Comparison of ENCODE assay signal across 11 mouse cellular contexts in genomic region chrX:103274325-103274724, GRCm38 (mm10). TPM values are rescaled to one million over a fixed set of nuclear protein-coding genes. Genes with fewer than 3 reads are reported as not detected.
DNase-seq lines count a peak whose midpoint lies in the region; ATAC-seq lines count a peak whose summit lies in the region.
"Had no signal": no experiment of that assay in that cellular context is flagged by ENCODE, and none has a peak within 500 bp of the region (broad histone marks: within the 10 kb centered on the region; RNA-seq: fewer than 3 reads in every experiment).

No protein-coding gene starts in this region.

- DNase-seq in adrenal gland, postnatal 10 days, result peak; percentile 35
- DNase-seq in adrenal gland, postnatal 4 days (ENCODE audit: low spot score in 2 of 2), result no peak
- DNase-seq in kidney, adult 18-20 months, result peak; percentile 7
- DNase-seq in thymus, postnatal 4 days, result peak; percentile 15
- no peak for DNase-seq in thymus, adult 18-20 months
- DNase-seq in splenic B cell, adult 2 months (ENCODE audit: low read depth, low spot score), result peak; percentile 26
- DNase-seq: cerebellum, adult 11 months had no signal

- no peak for ATAC-seq in kidney, embryonic 15.5 days (replicated peaks; ENCODE audit: low FRiP score)
- no peak for ATAC-seq in erythroid progenitor cell, adult 5-6 weeks (replicated peaks; ENCODE audit: low FRiP score, poor library complexity, severe bottlenecking)

- peaks cover 5% of the 10 kb centered on the region; the same call in 1 of the 2 replicates for H3K27me3 ChIP-seq in kidney, embryonic 15.5 days
- H3K27me3 ChIP-seq in splenic B cell, adult 2 months (ENCODE audit: control insufficient read depth, insufficient read depth, low read length, poor library complexity, severe bottlenecking), result no peaks in the 10 kb centered on the region

- H3K9ac ChIP-seq in kidney, embryonic 15.5 days, result no peak overlapping the region
- H3K9ac ChIP-seq: liver, embryonic 14.5 days; neural tube, embryonic 13.5 days had no signal

- no peak overlapping the region for H3K27ac ChIP-seq in kidney, embryonic 15.5 days
- H3K27ac ChIP-seq: liver, embryonic 14.5 days; neural tube, embryonic 13.5 days had no signal

- H3K36me3 ChIP-seq in kidney, embryonic 15.5 days, result no peaks in the 10 kb centered on the region
- no peaks in the 10 kb centered on the region for H3K36me3 ChIP-seq in splenic B cell, adult 2 months (ENCODE audit: control insufficient read depth, insufficient read depth, low read length, poor library complexity, severe bottlenecking)
- H3K36me3 ChIP-seq: neural tube, embryonic 13.5 days had no signal

- 82% methylated on average over 4 of the region's 5 CpGs for WGBS in kidney, embryonic 15.5 days

- H3K9me3 ChIP-seq in kidney, embryonic 15.5 days (replicated peaks), result no peaks in the 10 kb centered on the region
- H3K9me3 ChIP-seq: neural tube, embryonic 13.5 days had no signal

- no peak overlapping the region for H3K4me3 ChIP-seq in kidney, embryonic 15.5 days (replicated peaks)
- H3K4me3 ChIP-seq: neural tube, embryonic 13.5 days had no signal

- no peaks in the 10 kb centered on the region for H3K4me1 ChIP-seq in kidney, embryonic 15.5 days
- H3K4me1 ChIP-seq: neural tube, embryonic 13.5 days had no signal

- H3K4me2 ChIP-seq in kidney, embryonic 15.5 days, result no peak overlapping the region
- H3K4me2 ChIP-seq: neural tube, embryonic 13.5 days had no signal

RNA-seq across cellular contexts. Expression of gene Cdx4, which starts 46.9 kb away (rescaled TPM):
- not detected for total RNA-seq in adrenal gland, postnatal 10 days (2021)
- total RNA-seq in adrenal gland, postnatal 4 days (2021), result not detected
- polyA plus RNA-seq in kidney, embryonic 15.5 days (2015; fragmentation: Nextera tagmentation; extraction: Ambion mirVana), result not detected in 2 replicates
- not detected in 2 replicates for total RNA-seq in erythroid progenitor cell, adult 5-6 weeks (2015; ENCODE audit: low replicate concordance)
- total RNA-seq in erythroid progenitor cell, adult 5-6 weeks (2017; ENCODE audit: low replicate concordance), result not detected in 2 replicates
- polyA plus RNA-seq: liver, embryonic 14.5 days; neural tube, embryonic 13.5 days had no signal

Comparison
In these comparisons a context has a peak if more than half of its experiments do, and no peak if none do; other contexts are left out.
1. DNase-seq: peak in adrenal gland, postnatal 10 days (single experiment), kidney, adult 18-20 months (single experiment), thymus, postnatal 4 days (single experiment) and splenic B cell, adult 2 months (single experiment); none in adrenal gland, postnatal 4 days (0 of 2) and thymus, adult 18-20 months (0 of 2).